Mouse (Mus musculus) gastrocnemius, adult 2 months (tissue): ENCODE results near the gene Ceacam9. TPM values are rescaled to one million over a fixed set of nuclear protein-coding genes. Genes with fewer than 3 reads are reported as not detected.

Experiments
- DNase-seq: peaks from one replicate; pipeline ENCODE4 v3.0.0; 2022
- H3K27ac ChIP-seq: fragments of 200-600 bp; 2 replicates; pipeline ENCODE4 v1.8.1; 2022; ENCODE audit warnings: mild to moderate bottlenecking
- H3K4me3 ChIP-seq: fragments of 200-600 bp; 2 replicates; pipeline ENCODE4 v1.8.1; 2022; ENCODE audit warnings: mild to moderate bottlenecking, moderate library complexity
- CTCF ChIP-seq: fragments of 200-600 bp; IDR thresholded peaks from 2 replicates; pipeline ENCODE4 v1.8.1; 2022; ENCODE audit warnings: antibody characterized with exemption, mild to moderate bottlenecking, moderate library complexity
- intact Hi-C: fragments of 180-260 bp; cut with DNase I; formaldehyde crosslinking; loops from one replicate; pipeline ENCODE4 v1.15.1; 2025
- total RNA-seq, 2 experiments: library from RNA; stranded (reverse); gene quantifications; 2 replicates each; pipeline ENCODE4 v1.2.3; 2021

Ceacam9 gene
- total RNA-seq, 2 experiments from 2014 or later: not detected

GRCm38 (mm10) chr7:16758872-16759574, 37.3 kb downstream of the Ceacam9 start:
- no peak for DNase-seq
- TF ChIP-seq CTCF: no peak
- intact Hi-C loops: no loop called here
- Histone ChIP-seq H3K4me3 (no peak overlapping the region), H3K27ac (no peak overlapping the region)

- TF ChIP-seq CTCF: no peak
- DNase-seq: peak; percentile 81
- H3K4me3 ChIP-seq: peak overlapping the region; percentile 48
- intact Hi-C loops: loop anchor here (2.0 kb wide), 1 partner anchor 21 kb away; the partner anchor contains the start of gene Slc1a5
- peak overlapping the region; percentile 89 for H3K27ac ChIP-seq
Observed at GRCm38 (mm10) chr7:16760292-16760691, 38.6 kb downstream of the Ceacam9 start.

GRCm38 (mm10) chr7:16761005-16761481, 39.3 kb downstream of the Ceacam9 start:
- H3K27ac ChIP-seq: peak overlapping the region; percentile 89
- H3K4me3 ChIP-seq: peak overlapping the region; percentile 48
- intact Hi-C loops: loop anchor here (2.0 kb wide), 1 partner anchor 20 kb away; the partner anchor contains the start of gene Slc1a5
- TF ChIP-seq CTCF: no peak
- DNase-seq: peak; percentile 86

- intact Hi-C loops: loop anchor here (2.0 kb wide), 1 partner anchor 19 kb away; the partner anchor contains the start of gene Slc1a5
- peak overlapping the region; percentile 36 for H3K4me3 ChIP-seq
- TF ChIP-seq CTCF: no peak
- DNase-seq: peak; percentile 43
- H3K27ac ChIP-seq: peak overlapping the region; percentile 89
Observed at GRCm38 (mm10) chr7:16761630-16762029, 39.9 kb downstream of the Ceacam9 start.

- peak; percentile 63 for DNase-seq
- H3K27ac ChIP-seq: peak overlapping the region; percentile 76
- intact Hi-C loops: no loop called here
- H3K4me3 ChIP-seq: no peak overlapping the region
- no peak for TF ChIP-seq CTCF
Observed at GRCm38 (mm10) chr7:16763463-16764218, 41.9 kb downstream of the Ceacam9 start.

- DNase-seq: no peak
- H3K4me3 ChIP-seq: no peak overlapping the region
- TF ChIP-seq CTCF: no peak
- intact Hi-C loops: no loop called here
- no peak overlapping the region for H3K27ac ChIP-seq
Observed at GRCm38 (mm10) chr7:16766443-16766842, 44.7 kb downstream of the Ceacam9 start.

Other genes with a start within 250 kb of the Ceacam9 start
- not detected for gene Npas1, start 244.2 kb upstream of the Ceacam9 start, total RNA-seq
- gene Arhgap35, start 106.9 kb upstream of the Ceacam9 start, total RNA-seq: 10 to 100 TPM; 19.3 to 20.6 TPM
- gene Ceacam15, start 46.2 kb upstream of the Ceacam9 start, total RNA-seq: not detected
- gene Ap2s1, start 16.5 kb downstream of the Ceacam9 start, total RNA-seq: 10 to 100 TPM; 49.6 to 56.4 TPM
- gene Slc1a5, start 59.4 kb downstream of the Ceacam9 start, total RNA-seq: 10 to 100 TPM; 11.0 to 14.6 TPM
- 10 to 100 TPM; 16.2 to 16.6 TPM for gene Strn4, start 94.0 kb downstream of the Ceacam9 start, total RNA-seq
- 10 to 100 TPM; 51.2 to 58.3 TPM for gene Fkrp, start 94.8 kb downstream of the Ceacam9 start, total RNA-seq
- gene Prkd2, start 121.0 kb downstream of the Ceacam9 start, total RNA-seq: 1 to 10 TPM; 3.9 to 8.2 TPM
- gene Dact3, start 153.4 kb downstream of the Ceacam9 start, total RNA-seq: 1 to 10 TPM in 1 of 2 experiments, under 1 TPM in 1; 0.99 to 1.7 TPM
- not detected for gene Gng8, start 169.9 kb downstream of the Ceacam9 start, total RNA-seq
- under 1 TPM; 0.67 to 0.79 TPM for gene Ptgir, start 184.6 kb downstream of the Ceacam9 start, total RNA-seq
- 100 to 1,000 TPM; 290 to 400 TPM for gene Calm3, start 202.2 kb downstream of the Ceacam9 start, total RNA-seq
- gene Pnmal2, start 222.8 kb downstream of the Ceacam9 start, total RNA-seq: under 1 TPM; 0.74 to 0.86 TPM
- not detected for gene Pnmal1, start 237.8 kb downstream of the Ceacam9 start, total RNA-seq